15 mouse cellular contexts compared by ENCODE assay signal in genomic region chr10:34509256-34509655, GRCm38 (mm10). TPM values are rescaled to one million over a fixed set of nuclear protein-coding genes. Genes with fewer than 3 reads are reported as not detected.
"Had no signal": no experiment of that assay in that cellular context is flagged by ENCODE, and none has a peak within 500 bp of the region (broad histone marks: within the 10 kb centered on the region; RNA-seq: fewer than 3 reads in every experiment).

No protein-coding gene starts in this region.

- DNase-seq: lung, adult 18-20 months; lung, embryonic 14.5 days; lung, postnatal 10 days; lung, postnatal 4 days; midbrain, embryonic 14.5 days; retina, postnatal 1 day; right cerebral cortex, adult 18-20 months; right cerebral cortex, postnatal 25 days; right cerebral cortex, postnatal 4 days; spleen, adult 18-20 months; thymus, adult 18-20 months; thymus, postnatal 14 days; thymus, postnatal 36 days had no signal

RNA-seq across cellular contexts. Expression of gene Frk, which starts 26.1 kb away (rescaled TPM):
- total RNA-seq: megakaryocyte, adult 5-6 weeks; megakaryocyte-erythroid progenitor cell, adult 5-6 weeks had no signal
